Mouse (Mus musculus) stomach, embryonic 15.5 days (tissue): ENCODE data around the gene Gm11567. TPM values are rescaled to one million over a fixed set of nuclear protein-coding genes. Genes with fewer than 3 reads are reported as not detected.

Experiments
- polyA plus RNA-seq: library from polyadenylated mRNA; unstranded; fragments of >200 nt; fragmentation: Nextera tagmentation; extraction: Ambion mirVana; gene quantifications from 2 replicates; pipeline ENCODE4 v1.2.1, GENCODE M21; 2015

Gm11567 gene
- polyA plus RNA-seq, 1 experiment from 2014 or later, result not detected

Other genes with a start within 250 kb of the Gm11567 start
- gene Krtap4-2, start 244.1 kb upstream of the Gm11567 start, polyA plus RNA-seq, result not detected in 2 replicates
- not detected in 2 replicates for gene Krtap4-7, start 235.1 kb upstream of the Gm11567 start, polyA plus RNA-seq
- not detected in 2 replicates for gene Gm11555, start 229.0 kb upstream of the Gm11567 start, polyA plus RNA-seq
- gene Gm11563, start 220.2 kb upstream of the Gm11567 start, polyA plus RNA-seq, result not detected in 2 replicates
- gene Krtap4-6, start 213.2 kb upstream of the Gm11567 start, polyA plus RNA-seq, result not detected in 2 replicates
- gene Gm14190, start 188.4 kb upstream of the Gm11567 start, polyA plus RNA-seq, result not detected in 2 replicates
- gene Gm14180, start 144.9 kb upstream of the Gm11567 start, polyA plus RNA-seq, result not detected in 2 replicates
- not detected in 2 replicates for gene Gm11595, start 106.3 kb upstream of the Gm11567 start, polyA plus RNA-seq
- not detected in 2 replicates for gene Krtap4-8, start 98.5 kb upstream of the Gm11567 start, polyA plus RNA-seq
- gene Krtap4-9, start 94.0 kb upstream of the Gm11567 start, polyA plus RNA-seq, result not detected in 2 replicates
- gene Gm11596, start 85.7 kb upstream of the Gm11567 start, polyA plus RNA-seq, result not detected in 2 replicates
- not detected in 2 replicates for gene Gm11569, start 80.3 kb upstream of the Gm11567 start, polyA plus RNA-seq
- gene Gm11554, start 74.7 kb upstream of the Gm11567 start, polyA plus RNA-seq, result not detected in 2 replicates
- not detected in 2 replicates for gene Krtap4-13, start 69.3 kb upstream of the Gm11567 start, polyA plus RNA-seq
- not detected in 2 replicates for gene Gm11564, start 63.5 kb upstream of the Gm11567 start, polyA plus RNA-seq
- not detected in 2 replicates for gene 2300003K06Rik, start 41.1 kb upstream of the Gm11567 start, polyA plus RNA-seq
- gene Krtap4-16, start 27.6 kb upstream of the Gm11567 start, polyA plus RNA-seq, result not detected in 2 replicates
- not detected in 2 replicates for gene Gm11568, start 21.3 kb upstream of the Gm11567 start, polyA plus RNA-seq
- gene Gm11559, start 14.7 kb upstream of the Gm11567 start, polyA plus RNA-seq, result not detected in 2 replicates
- not detected in 2 replicates for gene Krtap9-1, start 5.8 kb upstream of the Gm11567 start, polyA plus RNA-seq
- not detected in 2 replicates for gene Krtap31-1, start 28.7 kb downstream of the Gm11567 start, polyA plus RNA-seq
- not detected in 2 replicates for gene Gm11565, start 35.6 kb downstream of the Gm11567 start, polyA plus RNA-seq
- not detected in 2 replicates for gene Krtap31-2, start 57.1 kb downstream of the Gm11567 start, polyA plus RNA-seq
- not detected in 2 replicates for gene Krtap9-5, start 69.3 kb downstream of the Gm11567 start, polyA plus RNA-seq
- gene Krtap29-1, start 99.9 kb downstream of the Gm11567 start, polyA plus RNA-seq, result not detected in 2 replicates
- gene Krtap16-1, start 107.4 kb downstream of the Gm11567 start, polyA plus RNA-seq, result not detected in 2 replicates
- 0.30 TPM in 1 of 2 replicates, not detected in the other for gene Krtap17-1, start 114.8 kb downstream of the Gm11567 start, polyA plus RNA-seq
- 0.15 and 0.35 TPM in 2 replicates for gene Krt33a, start 137.0 kb downstream of the Gm11567 start, polyA plus RNA-seq
- gene Krt33b, start 150.7 kb downstream of the Gm11567 start, polyA plus RNA-seq, result not detected in 2 replicates
- gene Krt34, start 162.4 kb downstream of the Gm11567 start, polyA plus RNA-seq, result 0.41 and 0.91 TPM in 2 replicates
- gene Krt31, start 171.4 kb downstream of the Gm11567 start, polyA plus RNA-seq, result 0.46 and 0.69 TPM in 2 replicates
- not detected in 2 replicates for gene Krt32, start 209.0 kb downstream of the Gm11567 start, polyA plus RNA-seq
- gene Krt35, start 217.1 kb downstream of the Gm11567 start, polyA plus RNA-seq, result 0.32 TPM in 1 of 2 replicates, not detected in the other
- gene Krt36, start 226.4 kb downstream of the Gm11567 start, polyA plus RNA-seq, result 0.13 and 0.37 TPM in 2 replicates
- gene Krt13, start 242.4 kb downstream of the Gm11567 start, polyA plus RNA-seq, result 397 and 779 TPM in 2 replicates